Mouse (Mus musculus) liver, adult 2 months (tissue): Measurements from ENCODE around the gene C2cd2l. TPM values are rescaled to one million over a fixed set of nuclear protein-coding genes. Genes with fewer than 3 reads are reported as not detected.
"Not testable (repeated sequence)": the region's sequence is repeated elsewhere in the genome, so short reads cannot be mapped to it uniquely, and the experiment has no call there.

Experiments
- DNase-seq: peaks from one replicate; pipeline ENCODE4 v3.0.0-alpha.2; 2011; ENCODE audit warnings: low read depth, low spot score; ENCODE audit errors: extremely low read depth
- H3K27ac ChIP-seq: fragments of 200-500 bp; replicated peaks from 2 replicates; pipeline ENCODE4 v1.5.1; 2012; ENCODE audit warnings: low read depth, mild to moderate bottlenecking, control low read depth, inconsistent platforms, low read length; ENCODE audit not compliant: insufficient read depth
- H3K27me3 ChIP-seq: fragments of 200-500 bp; 2 replicates; pipeline ENCODE4 v1.6.1; 2012; ENCODE audit warnings: mild to moderate bottlenecking, moderate library complexity, low read length, inconsistent platforms; ENCODE audit not compliant: control insufficient read depth, insufficient read depth
- H3K36me3 ChIP-seq: fragments of 200-500 bp; 2 replicates; pipeline ENCODE4 v1.6.1; 2012; ENCODE audit warnings: low read length, inconsistent platforms; ENCODE audit not compliant: control insufficient read depth, insufficient read depth
- H3K4me1 ChIP-seq: fragments of 200-500 bp; 2 replicates; pipeline ENCODE4 v1.6.1; 2011; ENCODE audit warnings: low read length; ENCODE audit not compliant: control insufficient read depth, insufficient read depth
- H3K4me3 ChIP-seq: fragments of 200-500 bp; 2 replicates; pipeline ENCODE4 v1.5.1; 2011; ENCODE audit warnings: low read depth, mild to moderate bottlenecking, control low read depth, low read length, moderate library complexity; ENCODE audit not compliant: insufficient read depth
- H3K79me2 ChIP-seq: fragments of 200-500 bp; 2 replicates; pipeline ENCODE4 v1.6.1; 2012; ENCODE audit warnings: inconsistent platforms, mild to moderate bottlenecking, low read length, moderate library complexity; ENCODE audit not compliant: control insufficient read depth, insufficient read depth
- H3K9ac ChIP-seq: fragments of 200-500 bp; 2 replicates; pipeline ENCODE4 v1.6.1; 2012; ENCODE audit warnings: low read depth, mild to moderate bottlenecking, control low read depth, inconsistent platforms, low read length
- CTCF ChIP-seq: fragments of 200-500 bp; IDR thresholded peaks from 2 replicates; pipeline ENCODE4 v1.5.1; 2011; ENCODE audit warnings: low read depth, low read length, control low read depth
- POLR2A ChIP-seq: fragments of 200-500 bp; IDR thresholded peaks from 2 replicates; pipeline ENCODE4 v1.6.1; 2011; ENCODE audit warnings: low read length, control low read depth; ENCODE audit not compliant: insufficient read depth; ENCODE audit errors: extremely low read depth
- WGBS: fragments of 180-500 bp; shearing (Covaris S2); methylation state at CpG from one replicate; pipeline ENCODE4 v1.1.7; 2018; 5-methylcytosine and 5-hydroxymethylcytosine counted together
- polyA plus RNA-seq: library from polyadenylated mRNA; depleted of rRNA; stranded (reverse); fragments of >200 nt; gene quantifications from 2 replicates; pipeline ENCODE4 v1.2.3, GENCODE M21; 2012
- total RNA-seq: library from RNA; depleted of rRNA; stranded (reverse); fragments of >200 nt; gene quantifications from 2 replicates; pipeline ENCODE4 v1.2.3, GENCODE M21; 2014

C2cd2l gene
- total and polyA plus RNA-seq, 2 experiments = 5.2 to 60.9 TPM

- H3K4me1 ChIP-seq = peaks cover 12% of the 10 kb centered on the region
- peaks cover 10% of the 10 kb centered on the region; the same call in 1 of the 2 replicates for H3K36me3 ChIP-seq
- peaks cover 7% of the 10 kb centered on the region; the same call in 1 of the 2 replicates for H3K79me2 ChIP-seq
- no peak for DNase-seq
- H3K9ac ChIP-seq = no peak overlapping the region
- 95% methylated on average over 2 of the region's 2 CpGs for WGBS
- TF ChIP-seq CTCF = no peak
- no peak for TF ChIP-seq POLR2A
- no peaks in the 10 kb centered on the region for H3K27me3 ChIP-seq
- no peak overlapping the region for H3K4me3 ChIP-seq
- no peak overlapping the region for H3K27ac ChIP-seq
Measured at GRCm38 (mm10) chr9:44307248-44307647, 12.8 kb downstream of the C2cd2l start.

- Histone ChIP-seq H3K36me3 (peaks cover 9% of the 10 kb centered on the region; the same call in 1 of the 2 replicates), H3K4me3 (no peak overlapping the region), H3K79me2 (peaks cover 7% of the 10 kb centered on the region; the same call in 1 of the 2 replicates), H3K9ac (no peak overlapping the region), H3K27ac (no peak overlapping the region), H3K27me3 (no peaks in the 10 kb centered on the region), H3K4me1 (peaks cover 12% of the 10 kb centered on the region)
- TF ChIP-seq POLR2A (no peak), CTCF (no peak)
- no peak for DNase-seq
- 89% methylated on average over 6 of the region's 6 CpGs for WGBS
Measured at GRCm38 (mm10) chr9:44306532-44306931, 13.6 kb downstream of the C2cd2l start.

- Histone ChIP-seq H3K27me3 (no peaks in the 10 kb centered on the region), H3K79me2 (peaks cover 7% of the 10 kb centered on the region; the same call in 1 of the 2 replicates), H3K9ac (peak within 1 kb of the TSS; percentile 89), H3K27ac (peak within 1 kb of the TSS; percentile 75), H3K36me3 (peaks cover 11% of the 10 kb centered on the region), H3K4me1 (peaks cover 11% of the 10 kb centered on the region), H3K4me3 (peak within 1 kb of the TSS; percentile 98)
- under 1% methylated on average over 51 of the region's 54 CpGs for WGBS
- DNase-seq = peak; percentile 95
- TF ChIP-seq CTCF (no peak), POLR2A (peak; percentile 92)
Measured at GRCm38 (mm10) chr9:44305466-44306079, 14.5 kb downstream of the C2cd2l start, which contains the start of gene Hinfp. TSS of gene Hinfp (minus strand) at chr9:44305671.

- WGBS = 95% methylated on average over 3 of the region's 3 CpGs
- H3K27me3 ChIP-seq, DNase-seq, H3K27ac ChIP-seq, H3K4me1 ChIP-seq, H3K4me3 ChIP-seq, H3K79me2 ChIP-seq, H3K9ac ChIP-seq: not testable (repeated sequence)
- peaks cover 49% of the 10 kb centered on the region for H3K36me3 ChIP-seq
Measured at GRCm38 (mm10) chr9:44300001-44300400, 20.1 kb downstream of the C2cd2l start.

GRCm38 (mm10) chr9:44292490-44292889 lies 27.6 kb downstream of the C2cd2l start:
- Histone ChIP-seq H3K27me3 (peaks cover 7% of the 10 kb centered on the region), H3K9ac (no peak overlapping the region), H3K27ac (no peak overlapping the region), H3K36me3 (peaks cover 26% of the 10 kb centered on the region), H3K79me2 (no peaks in the 10 kb centered on the region), H3K4me3 (no peak overlapping the region), H3K4me1 (peaks cover 4% of the 10 kb centered on the region; the same call in 1 of the 2 replicates)
- 70% methylated on average over 3 of the region's 3 CpGs for WGBS
- peak; percentile 61 for DNase-seq
- TF ChIP-seq CTCF = peak; percentile 52; the same call in 1 of the 2 replicates
- TF ChIP-seq POLR2A = no peak

GRCm38 (mm10) chr9:44288959-44289291 lies 31.2 kb downstream of the C2cd2l start:
- 22% methylated on average over 11 of the region's 11 CpGs for WGBS
- Histone ChIP-seq H3K36me3 (peaks cover 4% of the 10 kb centered on the region; the same call in 1 of the 2 replicates), H3K27ac (no peak overlapping the region), H3K9ac (no peak overlapping the region), H3K4me1 (peaks cover 4% of the 10 kb centered on the region; the same call in 1 of the 2 replicates), H3K79me2 (no peaks in the 10 kb centered on the region), H3K27me3 (peaks cover 13% of the 10 kb centered on the region), H3K4me3 (no peak overlapping the region)
- TF ChIP-seq POLR2A (no peak), CTCF (no peak)
- DNase-seq = no peak
